Mouse (Mus musculus) heart, postnatal 0 days (tissue): ENCODE measurements around the gene Gmnc. TPM values are rescaled to one million over a fixed set of nuclear protein-coding genes. Genes with fewer than 3 reads are reported as not detected.

Experiments
- ATAC-seq: fragments of 200-750 bp; cut with Nextera tagmentation; 2 replicates; pipeline ENCODE4 v1.8.0; 2017; ENCODE audit warnings: low read depth, moderate number of reproducible peaks, moderate library complexity; ENCODE audit not compliant: insufficient read depth
- DNase-seq: peaks from one replicate; pipeline ENCODE4 v3.0.0-alpha.2; 2016; ENCODE audit warnings: low spot score
- H3K27ac ChIP-seq: fragments of 300-500 bp; sonication (generic); 2 replicates; pipeline ENCODE4 v1.5.1; 2014; ENCODE audit warnings: low read depth, mild to moderate bottlenecking
- H3K27me3 ChIP-seq: fragments of 300-500 bp; sonication (generic); 2 replicates; pipeline ENCODE4 v1.6.1; 2014; ENCODE audit warnings: low read length, mixed read lengths; ENCODE audit not compliant: control insufficient read depth, insufficient read depth
- H3K36me3 ChIP-seq: fragments of 300-500 bp; sonication (generic); replicated peaks from 2 replicates; pipeline ENCODE4 v1.6.1; 2014; ENCODE audit warnings: low read length, mixed read lengths; ENCODE audit not compliant: control insufficient read depth, insufficient read depth
- H3K4me1 ChIP-seq: fragments of 300-500 bp; sonication (generic); 2 replicates; pipeline ENCODE4 v1.6.1; 2014; ENCODE audit warnings: antibody characterized with exemption; ENCODE audit not compliant: control insufficient read depth, insufficient read depth
- H3K4me2 ChIP-seq: fragments of 300-500 bp; sonication (generic); 2 replicates; pipeline ENCODE4 v1.6.1; 2014; ENCODE audit warnings: low read depth, mild to moderate bottlenecking, low read length, moderate library complexity
- H3K4me3 ChIP-seq: fragments of 300-500 bp; sonication (generic); 2 replicates; pipeline ENCODE4 v1.5.1; 2014; ENCODE audit warnings: low read depth, low read length
- H3K9ac ChIP-seq: fragments of 300-500 bp; sonication (generic); replicated peaks from 2 replicates; pipeline ENCODE4 v1.6.1; 2014; ENCODE audit warnings: low read depth, low read length, mixed read lengths
- H3K9me3 ChIP-seq: fragments of 300-500 bp; sonication (generic); replicated peaks from 2 replicates; pipeline ENCODE4 v1.6.1; 2016; ENCODE audit warnings: low read length; ENCODE audit not compliant: control insufficient read depth
- CTCF ChIP-seq: IDR thresholded peaks from 2 replicates; pipeline ENCODE4 v1.5.1; 2016; ENCODE audit warnings: antibody characterized with exemption, control low read depth, low read depth
- EP300 ChIP-seq: IDR thresholded peaks from 2 replicates; pipeline ENCODE4 v1.6.1; 2016; ENCODE audit warnings: antibody characterized with exemption, low read depth
- WGBS: fragments of 180-500 bp; shearing (Covaris S2); extraction: QIAGEN DNeasy Blood & Tissue Kit; methylation state at CpG from one replicate; pipeline ENCODE4 v1.1.7; 2014; 5-methylcytosine and 5-hydroxymethylcytosine counted together
- polyA plus RNA-seq: library from polyadenylated mRNA; unstranded; fragments of >200 nt; fragmentation: Nextera tagmentation; extraction: Ambion mirVana; gene quantifications from 2 replicates; pipeline ENCODE4 v1.2.1, GENCODE M21; 2015
- total RNA-seq: library from RNA; depleted of rRNA; stranded (reverse); fragments of >200 nt; gene quantifications from 2 replicates; pipeline ENCODE4 v1.2.3, GENCODE M21; 2014; ENCODE audit warnings: low replicate concordance

The Gmnc gene
- total and polyA plus RNA-seq, 2 experiments from 2014 or later: not detected

DNA sequence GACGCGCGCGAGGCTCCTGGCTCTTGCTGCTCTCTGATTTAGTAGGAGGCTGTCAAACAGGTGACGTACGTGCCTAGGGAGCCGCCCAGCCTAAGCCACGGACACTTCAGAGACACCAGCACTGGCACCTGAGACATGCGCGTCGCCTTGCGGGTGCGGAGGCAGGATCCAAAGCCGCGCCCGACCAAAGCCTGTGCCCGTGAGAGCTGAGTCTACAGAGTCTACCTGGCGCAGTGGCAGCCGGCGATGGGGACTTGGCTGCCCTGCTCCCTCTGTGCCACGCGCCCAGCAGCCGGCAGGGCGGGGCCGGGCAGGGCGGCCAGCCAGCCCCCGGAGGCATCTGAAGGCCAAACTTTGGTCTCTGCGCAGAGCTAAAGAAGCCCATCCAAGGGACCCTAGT lies 23.5 kb downstream of the Gmnc start:
- no peaks in the 10 kb centered on the region for H3K9me3 ChIP-seq
- peak overlapping the region; percentile 63 for H3K4me2 ChIP-seq
- no peak overlapping the region for H3K27ac ChIP-seq
- TF ChIP-seq CTCF (no peak), EP300 (no peak)
- H3K4me3 ChIP-seq: peak overlapping the region; percentile 38
- H3K36me3 ChIP-seq: no peaks in the 10 kb centered on the region
- ATAC-seq (no peak), DNase-seq (no peak)
- no peak overlapping the region for H3K9ac ChIP-seq
- WGBS: 2% methylated on average over 28 of the region's 28 CpGs
- H3K4me1 ChIP-seq: peaks cover 7% of the 10 kb centered on the region; the same call in 1 of the 2 replicates
- no peaks in the 10 kb centered on the region for H3K27me3 ChIP-seq

DNA sequence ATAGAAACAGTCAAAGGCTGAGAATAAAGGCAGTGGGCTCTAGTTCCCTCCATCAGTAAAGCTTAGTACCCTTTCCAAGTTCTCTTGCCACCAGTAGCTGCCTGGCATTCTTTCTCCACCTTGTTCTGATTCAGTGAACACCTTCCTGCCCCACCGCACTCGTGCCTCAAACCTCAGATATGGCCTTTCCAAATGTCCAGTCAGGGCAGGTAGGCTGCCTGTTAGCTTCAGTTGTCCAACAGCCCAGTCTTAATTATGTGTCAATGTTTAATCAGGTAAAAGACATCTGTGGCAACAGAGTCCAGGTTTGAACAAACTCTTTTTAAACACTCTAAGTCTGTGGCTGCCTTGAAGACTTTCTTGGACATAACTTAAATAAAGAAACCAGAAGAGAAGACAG lies 24.6 kb downstream of the Gmnc start:
- Histone ChIP-seq H3K4me1 (peaks cover 7% of the 10 kb centered on the region; the same call in 1 of the 2 replicates), H3K4me2 (no peak overlapping the region), H3K27ac (no peak overlapping the region), H3K27me3 (no peaks in the 10 kb centered on the region), H3K4me3 (no peak overlapping the region), H3K9me3 (no peaks in the 10 kb centered on the region), H3K36me3 (no peaks in the 10 kb centered on the region), H3K9ac (no peak overlapping the region)
- DNase-seq: no peak
- ATAC-seq: no peak
- no peak for TF ChIP-seq EP300
- 78% methylated on average over 2 of the region's 2 CpGs for WGBS

DNA sequence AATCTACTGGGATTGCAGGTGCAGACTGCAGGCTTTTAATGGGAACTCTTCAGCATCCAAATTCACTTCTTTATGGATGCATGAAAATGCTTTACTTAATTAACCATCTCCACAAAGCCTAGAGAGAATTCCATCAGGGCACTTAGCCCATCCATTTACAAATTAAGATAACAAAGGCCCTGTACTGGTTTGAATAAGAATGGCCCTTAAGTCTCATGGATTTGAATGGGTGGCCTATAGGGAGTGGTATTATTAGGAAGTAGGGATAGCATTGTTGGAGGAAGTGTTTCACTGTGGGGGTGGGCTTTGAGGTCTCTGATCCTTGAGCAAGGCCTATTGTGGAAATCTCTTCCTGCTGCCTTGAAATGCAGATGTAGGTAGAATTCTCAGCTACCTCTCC lies 29.5 kb downstream of the Gmnc start:
- Histone ChIP-seq H3K4me2 (no peak overlapping the region), H3K27me3 (no peaks in the 10 kb centered on the region), H3K27ac (no peak overlapping the region), H3K36me3 (no peaks in the 10 kb centered on the region), H3K9me3 (no peaks in the 10 kb centered on the region), H3K9ac (no peak overlapping the region), H3K4me1 (no peaks in the 10 kb centered on the region), H3K4me3 (no peak overlapping the region)
- TF ChIP-seq EP300 (no peak), CTCF (no peak)
- no peak for DNase-seq
- ATAC-seq: no peak

DNA sequence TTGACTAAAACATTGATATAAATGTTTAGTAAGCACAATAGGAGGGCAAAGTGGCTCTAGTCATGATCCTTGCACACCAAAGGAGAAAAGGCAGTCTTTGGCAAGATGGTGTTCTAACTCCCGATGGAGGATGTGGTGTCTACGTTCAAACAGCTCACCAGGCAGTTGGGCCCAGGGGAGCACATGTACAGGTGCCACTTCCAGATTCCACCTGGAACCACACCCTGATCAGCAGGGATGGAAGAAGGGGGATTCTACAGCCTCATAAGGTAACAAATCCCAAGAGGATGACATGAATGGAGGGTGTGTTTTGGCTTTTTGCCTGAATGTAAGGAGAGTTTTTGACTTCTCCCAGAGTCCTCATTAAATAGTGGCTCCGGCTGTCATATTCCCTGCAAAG lies 39.9 kb downstream of the Gmnc start:
- TF ChIP-seq CTCF (no peak), EP300 (no peak)
- DNase-seq: no peak
- Histone ChIP-seq H3K36me3 (no peaks in the 10 kb centered on the region), H3K9me3 (no peaks in the 10 kb centered on the region), H3K27me3 (no peaks in the 10 kb centered on the region), H3K27ac (no peak overlapping the region), H3K4me1 (no peaks in the 10 kb centered on the region), H3K9ac (no peak overlapping the region), H3K4me3 (no peak overlapping the region), H3K4me2 (no peak overlapping the region)
- ATAC-seq: no peak
- 84% methylated on average over 3 of the region's 3 CpGs for WGBS

DNA sequence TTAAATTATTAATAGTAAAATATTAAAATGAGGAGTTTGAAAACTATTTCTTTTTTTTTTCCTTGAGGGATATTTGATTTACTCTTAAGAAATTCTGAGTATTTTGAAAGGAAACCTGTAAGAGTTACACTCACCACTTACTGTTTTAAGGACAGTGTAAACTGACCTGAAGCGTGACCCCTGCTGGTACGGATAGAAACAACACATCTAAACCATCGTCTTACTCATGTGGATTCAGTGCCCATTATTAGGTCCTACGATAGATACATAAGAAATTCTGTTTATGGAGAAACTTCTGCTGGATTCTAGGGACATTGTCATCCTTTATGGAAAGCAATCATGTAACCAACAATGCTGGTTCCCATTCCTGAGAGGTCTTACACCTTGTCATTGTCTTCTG lies 41.2 kb downstream of the Gmnc start:
- no peaks in the 10 kb centered on the region for H3K4me1 ChIP-seq
- no peak overlapping the region for H3K4me3 ChIP-seq
- TF ChIP-seq CTCF (no peak), EP300 (no peak)
- ATAC-seq: no peak
- no peaks in the 10 kb centered on the region for H3K27me3 ChIP-seq
- WGBS: 40% methylated on average over 4 of the region's 4 CpGs
- H3K4me2 ChIP-seq: no peak overlapping the region
- no peaks in the 10 kb centered on the region for H3K36me3 ChIP-seq
- H3K9me3 ChIP-seq: no peaks in the 10 kb centered on the region
- no peak for DNase-seq
- H3K27ac ChIP-seq: no peak overlapping the region
- no peak overlapping the region for H3K9ac ChIP-seq

DNA sequence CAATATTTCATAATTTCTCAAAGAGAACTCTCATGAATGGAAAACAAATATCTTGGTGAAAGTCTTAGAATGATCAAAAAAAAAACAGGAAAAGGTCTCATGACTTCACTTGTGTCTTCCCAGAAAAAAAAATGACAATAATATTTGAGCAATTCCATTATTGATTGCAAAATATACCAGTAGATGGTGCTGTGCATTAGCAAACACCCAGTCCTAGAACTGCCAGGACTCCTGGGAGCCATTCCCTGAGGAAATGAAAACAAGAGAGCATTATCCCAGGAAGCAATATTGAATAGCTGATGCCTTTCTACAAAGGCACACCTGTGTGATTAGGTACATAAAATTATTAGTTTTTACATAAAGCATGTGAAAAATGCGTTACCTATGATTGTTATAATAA lies 87.5 kb downstream of the Gmnc start:
- Histone ChIP-seq H3K27me3 (no peaks in the 10 kb centered on the region), H3K9ac (no peak overlapping the region), H3K4me1 (no peaks in the 10 kb centered on the region), H3K4me3 (no peak overlapping the region), H3K36me3 (no peaks in the 10 kb centered on the region), H3K27ac (no peak overlapping the region), H3K4me2 (no peak overlapping the region), H3K9me3 (no peaks in the 10 kb centered on the region)
- ATAC-seq: no peak
- TF ChIP-seq CTCF (peak; percentile 39), EP300 (no peak)
- 71% methylated on average over 1 of the region's 1 CpGs for WGBS
- no peak for DNase-seq
